Mouse (Mus musculus): ENCODE measurements around the gene Arhgef15. TPM values are rescaled to one million over a fixed set of nuclear protein-coding genes. Genes with fewer than 3 reads are reported as not detected.

Arhgef15 gene
- total RNA-seq, 2 experiments from 2014 or later: 32.1 to 36.8 TPM

Small RNA genes lying within 50 kb of the gene (microRNA-seq; reads per million reads assigned to microRNA genes)
- 2.0 to 2.4 reads per million in 2 experiments for gene Mir3062

Other genes with a start within 250 kb of the Arhgef15 start
- 10 to 100 TPM; 57.9 to 66.3 TPM for gene Ndel1, start 85.6 kb downstream of the Arhgef15 start, total RNA-seq (2021)
- gene Rnf222, start 68.9 kb downstream of the Arhgef15 start, total RNA-seq (2021): under 1 TPM; 0.21 to 0.32 TPM
- gene Rpl26, start 55.9 kb downstream of the Arhgef15 start, total RNA-seq (2021): 100 to 1,000 TPM; 896 to 908 TPM
- gene Odf4, start 30.4 kb downstream of the Arhgef15 start, total RNA-seq (2021): not detected
- gene Slc25a35, start 10.7 kb upstream of the Arhgef15 start, total RNA-seq (2021): 1 to 10 TPM in 1 of 2 experiments, under 1 TPM in 1; 0.91 to 1.4 TPM
- gene Rangrf, start 17.7 kb upstream of the Arhgef15 start, total RNA-seq (2021): 10 to 100 TPM; 41.0 to 44.7 TPM
- 10 to 100 TPM; 14.3 to 14.5 TPM for gene Pfas, start 51.0 kb upstream of the Arhgef15 start, total RNA-seq (2021)
- 10 to 100 TPM; 36.8 to 37.7 TPM for gene Ctc1, start 58.4 kb upstream of the Arhgef15 start, total RNA-seq (2021)
- 10 to 100 TPM; 38.0 to 43.3 TPM for gene Aurkb, start 88.2 kb upstream of the Arhgef15 start, total RNA-seq (2021)
- 10 to 100 TPM; 13.8 to 14.3 TPM for gene Borcs6, start 102.2 kb upstream of the Arhgef15 start, total RNA-seq (2021)
- 1 to 10 TPM; 6.7 to 8.6 TPM for gene Tmem107, start 113.3 kb upstream of the Arhgef15 start, total RNA-seq (2021)
- gene Vamp2, start 131.0 kb upstream of the Arhgef15 start, total RNA-seq (2021): 10 to 100 TPM; 80.2 to 84.6 TPM
- gene Per1, start 137.7 kb upstream of the Arhgef15 start, total RNA-seq (2021): 10 to 100 TPM; 42.6 to 55.6 TPM
- gene Hes7, start 162.9 kb upstream of the Arhgef15 start, total RNA-seq (2021): under 1 TPM; 0.23 to 0.29 TPM
- gene 9130213A22Rik, start 165.1 kb upstream of the Arhgef15 start, total RNA-seq (2021): under 1 TPM; 0.29 to 0.65 TPM
- under 1 TPM in 1 of 2 experiments, not detected in 1; 0.45 TPM for gene Aloxe3, start 168.4 kb upstream of the Arhgef15 start, total RNA-seq (2021)
- not detected for gene Alox12b, start 199.5 kb upstream of the Arhgef15 start, total RNA-seq (2021)
- 1 to 10 TPM; 3.8 to 5.0 TPM for gene Alox8, start 240.4 kb upstream of the Arhgef15 start, total RNA-seq (2021)